Mouse (Mus musculus): Measurements from ENCODE around the gene Henmt1.

Gene Henmt1

DNA sequence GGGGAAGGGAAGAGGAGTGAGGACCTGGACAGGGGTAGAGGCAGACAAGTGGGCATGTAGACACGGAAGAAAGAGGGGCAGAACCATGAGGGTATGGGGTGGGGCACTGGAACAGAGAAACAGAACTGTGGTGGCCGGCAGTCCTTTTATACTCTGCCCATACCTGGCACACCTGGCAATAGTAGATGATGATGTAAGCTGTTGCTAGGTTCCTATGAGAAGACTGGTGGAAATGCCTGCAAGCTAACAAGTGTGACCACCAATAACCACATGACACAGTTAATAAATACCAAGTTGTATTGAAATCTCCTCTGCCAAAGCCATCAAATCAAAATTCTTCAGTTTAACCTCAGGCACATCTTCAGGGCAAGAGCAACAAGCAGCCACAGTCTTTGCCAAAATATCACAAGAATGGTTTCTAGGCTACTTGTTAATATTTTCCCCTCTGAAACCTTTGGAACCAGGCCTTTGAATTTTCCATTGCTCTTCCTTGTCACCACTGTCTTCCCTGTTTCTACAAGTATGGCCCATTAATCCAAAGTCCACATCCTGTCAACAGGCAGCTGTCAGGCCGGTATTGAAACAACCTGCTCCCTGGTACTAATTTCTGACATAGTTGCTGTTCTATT is 19.1 kb upstream of the Henmt1 start:
- TF ChIP-seq GATA4 (IDR thresholded peaks at IDR 0.05; ENCODE audit: insufficient replicate concordance, low read length): no peak

- TF ChIP-seq GATA4 (IDR thresholded peaks at IDR 0.05; ENCODE audit: insufficient replicate concordance, low read length): no peak
Measured at GRCm38 (mm10) chr3:108921822-108922221, 17.9 kb upstream of the Henmt1 start.

- no peak for TF ChIP-seq GATA4 (IDR thresholded peaks at IDR 0.05; ENCODE audit: insufficient replicate concordance, low read length)
Measured at GRCm38 (mm10) chr3:108925677-108926076, 14.0 kb upstream of the Henmt1 start.

DNA sequence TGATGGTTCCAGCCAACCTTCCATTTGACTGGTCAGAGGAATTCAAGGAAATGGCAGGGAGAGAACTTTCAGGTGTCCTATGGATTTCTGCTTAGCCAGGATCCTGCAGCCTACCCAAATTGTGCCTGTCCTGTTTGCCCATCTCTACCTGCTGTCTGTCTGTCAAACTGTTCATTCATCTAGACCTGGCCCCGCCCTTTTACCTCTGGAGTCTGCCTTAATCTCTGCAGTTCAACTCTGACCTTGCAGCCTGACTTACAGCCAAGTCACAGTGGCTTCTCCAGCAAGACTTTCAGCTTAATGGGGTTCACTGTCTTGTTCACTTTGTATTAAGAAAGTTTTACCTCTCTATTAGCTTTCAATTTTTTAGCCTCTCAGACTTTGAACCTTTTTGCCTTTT is 13.4 kb upstream of the Henmt1 start:
- TF ChIP-seq GATA4 (IDR thresholded peaks at IDR 0.05; ENCODE audit: insufficient replicate concordance, low read length): no peak

DNA sequence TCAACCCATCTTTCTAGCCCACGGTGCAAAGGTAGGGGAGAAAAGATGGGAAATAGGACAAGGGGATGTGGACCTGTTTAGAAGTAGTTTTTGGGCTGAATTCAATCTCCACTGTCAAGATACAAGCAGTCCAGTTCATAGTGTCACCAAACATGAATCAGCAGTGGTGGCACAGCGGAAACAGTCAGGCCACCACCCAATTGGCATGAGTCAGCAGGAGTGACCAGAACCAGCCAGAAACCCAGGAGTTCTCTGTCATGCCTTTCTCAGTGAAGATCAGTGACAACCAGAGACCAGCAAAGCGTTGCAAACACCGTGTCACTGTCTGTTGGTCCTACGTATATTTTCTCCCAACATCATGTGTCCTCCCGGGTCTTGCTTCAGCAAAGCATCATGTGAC is 6.1 kb upstream of the Henmt1 start:
- TF ChIP-seq GATA4 (IDR thresholded peaks at IDR 0.05; ENCODE audit: insufficient replicate concordance, low read length): no peak

DNA sequence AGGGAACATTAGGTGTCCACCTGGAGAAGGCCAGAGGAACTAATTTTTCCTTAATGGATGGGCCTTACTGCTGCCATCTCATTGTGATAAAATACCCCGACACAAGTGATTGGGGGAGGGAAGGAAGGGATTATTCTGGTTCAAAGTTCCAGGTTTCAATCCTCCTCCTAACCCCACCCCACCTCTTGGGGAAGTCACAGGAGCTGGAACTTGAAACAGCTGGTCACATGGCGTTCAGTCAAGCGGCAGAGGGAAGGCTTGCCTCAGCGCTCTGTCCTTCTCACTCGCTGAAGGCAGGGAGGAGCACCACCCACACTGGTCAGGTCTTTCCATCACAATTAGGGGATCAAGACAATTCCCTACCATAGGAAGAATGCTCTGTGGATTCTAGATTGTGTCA is 982 bp upstream of the Henmt1 start:
- TF ChIP-seq GATA4 (IDR thresholded peaks at IDR 0.05; ENCODE audit: insufficient replicate concordance, low read length): no peak

DNA sequence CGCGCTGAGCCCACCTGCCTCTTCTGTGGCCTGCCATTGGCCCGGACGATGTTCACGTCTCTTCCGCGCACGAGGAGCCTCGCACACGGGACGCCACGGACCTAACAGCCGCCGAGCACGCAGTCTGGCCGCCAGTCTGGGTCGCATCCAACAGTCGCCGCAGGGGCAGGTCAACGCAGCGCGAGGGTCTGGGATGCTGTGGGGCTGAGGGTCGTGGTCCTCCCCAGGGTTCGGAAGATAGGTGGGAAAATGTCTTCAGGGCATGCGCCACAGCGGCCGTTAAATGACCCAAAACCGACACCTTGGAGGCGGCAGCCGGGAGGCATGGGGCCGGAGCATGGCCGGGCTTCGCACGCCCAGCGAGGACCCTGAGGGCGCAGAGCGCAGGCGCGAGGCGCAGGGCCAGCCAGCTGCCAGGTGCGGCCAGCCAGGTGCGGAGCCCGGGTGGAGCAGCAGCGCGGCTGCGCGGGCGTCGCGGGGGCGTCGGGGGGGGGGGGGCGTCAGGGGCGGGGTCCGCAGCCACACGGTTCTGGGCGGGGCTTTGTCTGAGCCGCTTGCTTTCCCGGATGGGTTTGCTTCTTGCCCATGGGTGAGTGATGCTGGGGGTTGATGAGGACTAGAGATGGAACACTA is 444 bp downstream of the Henmt1 start, which contains the start of gene Gm9857:
TSS of gene Gm9857 (minus strand) at position 445 of the 633 bp plus-strand sequence.
- no peak for TF ChIP-seq GATA4 (IDR thresholded peaks at IDR 0.05; ENCODE audit: insufficient replicate concordance, low read length)

DNA sequence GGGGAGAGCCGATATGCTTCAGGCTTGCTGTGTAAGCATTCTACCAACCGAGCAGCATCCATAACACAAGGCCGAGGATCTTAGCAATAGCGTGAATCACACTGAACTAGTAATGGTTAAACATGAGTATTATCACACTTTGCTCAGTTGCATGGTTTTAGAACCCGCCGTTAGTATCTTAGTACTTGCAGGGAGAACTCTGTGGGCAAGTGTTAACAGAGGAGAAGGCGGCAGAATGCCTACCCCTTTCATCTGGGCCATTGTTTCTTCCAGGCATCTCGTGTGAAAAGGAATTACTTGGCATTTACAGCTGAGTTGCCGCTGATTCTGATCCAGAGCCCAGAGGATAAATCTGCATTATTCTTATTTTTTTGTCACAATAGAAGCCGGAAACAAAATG is 1.3 kb downstream of the Henmt1 start:
- TF ChIP-seq GATA4 (IDR thresholded peaks at IDR 0.05; ENCODE audit: insufficient replicate concordance, low read length): no peak

GRCm38 (mm10) chr3:108957976-108958375 is 18.3 kb downstream of the Henmt1 start:
- no peak for TF ChIP-seq GATA4 (IDR thresholded peaks at IDR 0.05; ENCODE audit: insufficient replicate concordance, low read length)

GRCm38 (mm10) chr3:108959680-108960295 is 20.1 kb downstream of the Henmt1 start:
- no peak for TF ChIP-seq GATA4 (IDR thresholded peaks at IDR 0.05; ENCODE audit: insufficient replicate concordance, low read length)

DNA sequence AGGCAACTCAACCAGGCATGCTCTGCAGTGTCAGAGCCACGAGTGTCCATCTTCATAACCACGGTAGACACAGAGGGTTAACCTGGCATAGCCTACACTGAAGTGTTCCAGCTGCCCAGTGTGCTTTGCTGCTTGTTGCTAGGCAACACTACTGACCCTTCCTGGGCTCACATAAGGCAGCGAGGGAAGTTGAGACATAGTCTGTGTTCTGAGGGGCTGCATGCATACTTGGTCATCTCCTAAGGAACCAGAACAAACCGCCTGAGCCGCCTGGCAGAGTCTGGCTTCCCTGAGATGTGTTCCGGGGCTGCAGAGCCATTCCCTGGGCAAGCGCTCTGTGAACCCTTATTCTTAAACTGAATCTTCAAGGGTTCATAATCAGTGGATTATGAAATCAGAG is 21.6 kb downstream of the Henmt1 start:
- TF ChIP-seq GATA4 (IDR thresholded peaks at IDR 0.05; ENCODE audit: insufficient replicate concordance, low read length): no peak

GRCm38 (mm10) chr3:108961655-108962054 is 22.0 kb downstream of the Henmt1 start:
- no peak for TF ChIP-seq GATA4 (IDR thresholded peaks at IDR 0.05; ENCODE audit: insufficient replicate concordance, low read length)

- TF ChIP-seq GATA4 (IDR thresholded peaks at IDR 0.05; ENCODE audit: insufficient replicate concordance, low read length): no peak
Measured at GRCm38 (mm10) chr3:108963278-108963677, 23.6 kb downstream of the Henmt1 start.

DNA sequence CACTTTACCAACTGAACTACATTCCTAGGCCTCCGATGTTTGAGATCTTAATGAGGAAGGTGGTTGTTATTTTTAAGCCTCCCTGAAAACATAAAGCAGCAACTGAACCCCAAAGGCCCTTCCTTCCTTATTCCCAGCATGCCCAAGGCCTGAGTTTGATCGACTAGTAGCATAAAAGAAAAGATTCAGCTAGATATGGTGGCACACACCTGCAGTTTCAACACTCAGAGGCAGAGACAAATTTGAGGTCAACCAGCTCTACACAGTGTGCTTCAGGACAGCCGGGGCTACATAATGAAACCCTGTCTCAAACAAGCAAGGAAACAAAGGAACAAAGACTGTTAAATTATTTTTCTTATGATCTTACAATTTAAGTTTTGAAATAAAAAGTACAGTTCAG is 24.1 kb downstream of the Henmt1 start:
- no peak for TF ChIP-seq GATA4 (IDR thresholded peaks at IDR 0.05; ENCODE audit: insufficient replicate concordance, low read length)

GRCm38 (mm10) chr3:108964361-108965044 is 24.8 kb downstream of the Henmt1 start:
- no peak for TF ChIP-seq GATA4 (IDR thresholded peaks at IDR 0.05; ENCODE audit: insufficient replicate concordance, low read length)

- no peak for TF ChIP-seq GATA4 (IDR thresholded peaks at IDR 0.05; ENCODE audit: insufficient replicate concordance, low read length)
Measured at GRCm38 (mm10) chr3:108966051-108966450, 26.4 kb downstream of the Henmt1 start.

All from liver, adult (tissue).